Mouse (Mus musculus) heart, postnatal 0 days (tissue): ENCODE results near the gene Tcf12. TPM values are rescaled to one million over a fixed set of nuclear protein-coding genes. Genes with fewer than 3 reads are reported as not detected.

Source experiments
- ATAC-seq: fragments of 200-750 bp; cut with Nextera tagmentation; 2 replicates; pipeline ENCODE4 v1.8.0; 2017; ENCODE audit warnings: low read depth, moderate number of reproducible peaks, moderate library complexity; ENCODE audit not compliant: insufficient read depth
- DNase-seq: peaks from one replicate; pipeline ENCODE4 v3.0.0-alpha.2; 2016; ENCODE audit warnings: low spot score
- H3K27ac ChIP-seq: fragments of 300-500 bp; sonication (generic); 2 replicates; pipeline ENCODE4 v1.5.1; 2014; ENCODE audit warnings: low read depth, mild to moderate bottlenecking
- H3K27me3 ChIP-seq: fragments of 300-500 bp; sonication (generic); 2 replicates; pipeline ENCODE4 v1.6.1; 2014; ENCODE audit warnings: low read length, mixed read lengths; ENCODE audit not compliant: control insufficient read depth, insufficient read depth
- H3K36me3 ChIP-seq: fragments of 300-500 bp; sonication (generic); replicated peaks from 2 replicates; pipeline ENCODE4 v1.6.1; 2014; ENCODE audit warnings: low read length, mixed read lengths; ENCODE audit not compliant: control insufficient read depth, insufficient read depth
- H3K4me1 ChIP-seq: fragments of 300-500 bp; sonication (generic); 2 replicates; pipeline ENCODE4 v1.6.1; 2014; ENCODE audit warnings: antibody characterized with exemption; ENCODE audit not compliant: control insufficient read depth, insufficient read depth
- H3K4me2 ChIP-seq: fragments of 300-500 bp; sonication (generic); 2 replicates; pipeline ENCODE4 v1.6.1; 2014; ENCODE audit warnings: low read depth, mild to moderate bottlenecking, low read length, moderate library complexity
- H3K4me3 ChIP-seq: fragments of 300-500 bp; sonication (generic); 2 replicates; pipeline ENCODE4 v1.5.1; 2014; ENCODE audit warnings: low read depth, low read length
- H3K9ac ChIP-seq: fragments of 300-500 bp; sonication (generic); replicated peaks from 2 replicates; pipeline ENCODE4 v1.6.1; 2014; ENCODE audit warnings: low read depth, low read length, mixed read lengths
- H3K9me3 ChIP-seq: fragments of 300-500 bp; sonication (generic); replicated peaks from 2 replicates; pipeline ENCODE4 v1.6.1; 2016; ENCODE audit warnings: low read length; ENCODE audit not compliant: control insufficient read depth
- CTCF ChIP-seq: IDR thresholded peaks from 2 replicates; pipeline ENCODE4 v1.5.1; 2016; ENCODE audit warnings: antibody characterized with exemption, control low read depth, low read depth
- EP300 ChIP-seq: IDR thresholded peaks from 2 replicates; pipeline ENCODE4 v1.6.1; 2016; ENCODE audit warnings: antibody characterized with exemption, low read depth
- WGBS: fragments of 180-500 bp; shearing (Covaris S2); extraction: QIAGEN DNeasy Blood & Tissue Kit; methylation state at CpG from one replicate; pipeline ENCODE4 v1.1.7; 2014; 5-methylcytosine and 5-hydroxymethylcytosine counted together
- polyA plus RNA-seq: library from polyadenylated mRNA; unstranded; fragments of >200 nt; fragmentation: Nextera tagmentation; extraction: Ambion mirVana; gene quantifications from 2 replicates; pipeline ENCODE4 v1.2.1, GENCODE M21; 2015
- total RNA-seq: library from RNA; depleted of rRNA; stranded (reverse); fragments of >200 nt; gene quantifications from 2 replicates; pipeline ENCODE4 v1.2.3, GENCODE M21; 2014; ENCODE audit warnings: low replicate concordance

Gene Tcf12
- total and polyA plus RNA-seq, 2 experiments from 2014 or later: 14.3 to 69.4 TPM

GRCm38 (mm10) chr9:71808640-71809254 lies 302.9 kb downstream of the Tcf12 start:
- H3K27me3 ChIP-seq: no peaks in the 10 kb centered on the region
- peak overlapping the region; percentile 37; the same call in 1 of the 2 replicates for H3K4me2 ChIP-seq
- 34% methylated on average over 11 of the region's 11 CpGs for WGBS
- peak; percentile 43 for DNase-seq
- H3K36me3 ChIP-seq: no peaks in the 10 kb centered on the region
- ATAC-seq: no peak
- H3K27ac ChIP-seq: no peak overlapping the region
- TF ChIP-seq EP300 (no peak), CTCF (peak; percentile 56; the same call in 1 of the 2 replicates)
- no peak overlapping the region for H3K4me3 ChIP-seq
- no peak overlapping the region for H3K9ac ChIP-seq
- H3K4me1 ChIP-seq: no peaks in the 10 kb centered on the region
- no peaks in the 10 kb centered on the region for H3K9me3 ChIP-seq

- WGBS: 55% methylated on average over 4 of the region's 4 CpGs
- no peak for DNase-seq
- no peaks in the 10 kb centered on the region for H3K36me3 ChIP-seq
- no peak overlapping the region for H3K27ac ChIP-seq
- H3K4me2 ChIP-seq: no peak overlapping the region
- H3K4me3 ChIP-seq: no peak overlapping the region
- ATAC-seq: no peak
- no peaks in the 10 kb centered on the region for H3K9me3 ChIP-seq
- no peaks in the 10 kb centered on the region for H3K4me1 ChIP-seq
- H3K9ac ChIP-seq: no peak overlapping the region
- TF ChIP-seq EP300: no peak
- no peak for TF ChIP-seq CTCF
- no peaks in the 10 kb centered on the region for H3K27me3 ChIP-seq
Observed at GRCm38 (mm10) chr9:71807801-71808200, 303.9 kb downstream of the Tcf12 start.

- Histone ChIP-seq H3K9ac (no peak overlapping the region), H3K9me3 (no peaks in the 10 kb centered on the region), H3K4me1 (no peaks in the 10 kb centered on the region), H3K36me3 (no peaks in the 10 kb centered on the region), H3K27ac (no peak overlapping the region), H3K4me3 (no peak overlapping the region), H3K27me3 (0 out of 2 replicates have a peak, but pooled peaks cover 1% of the 10 kb centered on the region), H3K4me2 (no peak overlapping the region)
- ATAC-seq (peak; percentile 76), DNase-seq (peak; percentile 69)
- no peak for TF ChIP-seq EP300
- TF ChIP-seq CTCF: peak; percentile 98
- WGBS: 2% methylated on average over 2 of the region's 2 CpGs
Observed at GRCm38 (mm10) chr9:71806422-71806805, 305.3 kb downstream of the Tcf12 start.

- TF ChIP-seq CTCF (no peak), EP300 (no peak)
- Histone ChIP-seq H3K4me1 (no peaks in the 10 kb centered on the region), H3K4me3 (no peak overlapping the region), H3K27me3 (0 out of 2 replicates have a peak, but pooled peaks cover 4% of the 10 kb centered on the region), H3K36me3 (no peaks in the 10 kb centered on the region), H3K4me2 (no peak overlapping the region), H3K9ac (no peak overlapping the region), H3K9me3 (no peaks in the 10 kb centered on the region), H3K27ac (no peak overlapping the region)
- 81% methylated on average over 6 of the region's 6 CpGs for WGBS
- ATAC-seq: no peak
- DNase-seq: no peak
Observed at GRCm38 (mm10) chr9:71805646-71806421, 305.8 kb downstream of the Tcf12 start.

GRCm38 (mm10) chr9:71804116-71804515 lies 307.6 kb downstream of the Tcf12 start:
- TF ChIP-seq CTCF (no peak), EP300 (no peak)
- Histone ChIP-seq H3K9me3 (no peaks in the 10 kb centered on the region), H3K9ac (no peak overlapping the region), H3K27me3 (0 out of 2 replicates have a peak, but pooled peaks cover 4% of the 10 kb centered on the region), H3K36me3 (no peaks in the 10 kb centered on the region), H3K4me3 (no peak overlapping the region), H3K4me1 (no peaks in the 10 kb centered on the region), H3K4me2 (no peak overlapping the region), H3K27ac (no peak overlapping the region)
- DNase-seq (no peak), ATAC-seq (no peak)
- 37% methylated on average over 6 of the region's 6 CpGs for WGBS
